Mouse (Mus musculus) G1E (cell line): ENCODE results near the gene Bak1.

ENCODE experiments used
- CTCF ChIP-seq: IDR thresholded peaks from 2 replicates; pipeline ENCODE4 v1.5.1; 2012; ENCODE audit warnings: low read depth, low read length, inconsistent platforms, mixed read lengths
- GATA1 ChIP-seq: IDR thresholded peaks from 2 replicates; pipeline ENCODE4 v1.6.1; 2012; ENCODE audit warnings: borderline replicate concordance, low read length, inconsistent platforms, mixed read lengths
- POLR2AphosphoS5 ChIP-seq: IDR thresholded peaks from 2 replicates; pipeline ENCODE4 v1.6.1; 2012; ENCODE audit warnings: low read depth, low read length, inconsistent platforms; ENCODE audit not compliant: insufficient replicate concordance
- TAL1 ChIP-seq: conservative IDR thresholded peaks from 2 replicates; pipeline ENCODE4 v1.6.1; 2012; ENCODE audit warnings: low read depth, low read length, inconsistent platforms, mixed read lengths

GRCm38 (mm10) chr17:27047762-27048444 lies 19.1 kb upstream of the Bak1 start:
- TF ChIP-seq POLR2AphosphoS5 (no peak), CTCF (peak; percentile 83), TAL1 (no peak), GATA1 (no peak)
